Mouse (Mus musculus) embryonic facial prominence, embryonic 13.5 days (tissue): ENCODE results near the gene Dyx1c1. TPM values are rescaled to one million over a fixed set of nuclear protein-coding genes. Genes with fewer than 3 reads are reported as not detected.
A peak's percentile ranks its signal among the peaks of the same experiment; 100 is the strongest.

ENCODE experiments used
- ATAC-seq: fragments of 200-750 bp; cut with Nextera tagmentation; 2 replicates; pipeline ENCODE4 v1.8.0; 2017; ENCODE audit warnings: low read depth; ENCODE audit not compliant: insufficient number of reproducible peaks, insufficient read depth, low FRiP score, low TSS enrichment
- H3K27ac ChIP-seq: fragments of 300-500 bp; sonication (generic); 2 replicates; pipeline ENCODE4 v1.5.1; 2015; ENCODE audit warnings: moderate library complexity, mild to moderate bottlenecking, inconsistent platforms
- H3K27me3 ChIP-seq: fragments of 300-500 bp; sonication (generic); 2 replicates; pipeline ENCODE4 v1.6.1; 2015; ENCODE audit warnings: mild to moderate bottlenecking, inconsistent platforms
- H3K36me3 ChIP-seq: fragments of 300-500 bp; sonication (generic); 2 replicates; pipeline ENCODE4 v1.6.1; 2015; ENCODE audit warnings: mild to moderate bottlenecking, inconsistent platforms
- H3K4me1 ChIP-seq: fragments of 300-500 bp; sonication (generic); 2 replicates; pipeline ENCODE4 v1.6.1; 2015; ENCODE audit warnings: inconsistent platforms
- H3K4me2 ChIP-seq: fragments of 300-500 bp; sonication (generic); 2 replicates; pipeline ENCODE4 v1.6.1; 2015; ENCODE audit warnings: moderate library complexity, mild to moderate bottlenecking, inconsistent platforms
- H3K4me3 ChIP-seq: fragments of 300-500 bp; sonication (generic); 2 replicates; pipeline ENCODE4 v1.5.1; 2015; ENCODE audit warnings: mild to moderate bottlenecking, inconsistent platforms
- H3K9ac ChIP-seq: fragments of 300-500 bp; sonication (generic); 2 replicates; pipeline ENCODE4 v1.6.1; 2015; ENCODE audit warnings: mild to moderate bottlenecking, inconsistent platforms
- H3K9me3 ChIP-seq: fragments of 300-500 bp; sonication (generic); 2 replicates; pipeline ENCODE4 v1.6.1; 2016; ENCODE audit warnings: inconsistent platforms
- WGBS: fragments of 180-500 bp; shearing (Covaris S2); methylation state at CpG from one replicate; pipeline ENCODE4 v1.1.7; 2015; ENCODE audit warnings: mixed read lengths; 5-methylcytosine and 5-hydroxymethylcytosine counted together
- polyA plus RNA-seq: library from polyadenylated mRNA; unstranded; fragments of >200 nt; fragmentation: Nextera tagmentation; extraction: Ambion mirVana; gene quantifications from 2 replicates; pipeline ENCODE4 v1.2.1, GENCODE M21; 2015

Gene Dyx1c1
- polyA plus RNA-seq, result 1.5 and 1.6 TPM in 2 replicates

- ATAC-seq, result peak; percentile 68; the same call in 1 of the 2 replicates
- Histone ChIP-seq H3K4me1 (peaks cover 8% of the 10 kb centered on the region; the same call in 1 of the 2 replicates), H3K27ac (peak within 1 kb of the TSS; percentile 75), H3K4me2 (peak within 1 kb of the TSS; percentile 77), H3K9me3 (no peaks in the 10 kb centered on the region), H3K27me3 (no peaks in the 10 kb centered on the region), H3K9ac (peak within 1 kb of the TSS; percentile 68), H3K36me3 (no peaks in the 10 kb centered on the region), H3K4me3 (peak within 1 kb of the TSS; percentile 64)
- WGBS, result 2% methylated on average over 43 of the region's 43 CpGs
Measured at GRCm38 (mm10) chr9:72958521-72959450, at the start of gene Dyx1c1, which contains the start of gene Gm44503. TSS of gene Dyx1c1 (plus strand) at chr9:72958785. TSS of gene Gm44503 (plus strand) at chr9:72958852.

GRCm38 (mm10) chr9:72911381-72911780, 47.2 kb upstream of the Dyx1c1 start:
- no peak for ATAC-seq
- Histone ChIP-seq H3K4me1 (peaks cover 19% of the 10 kb centered on the region), H3K27ac (no peak overlapping the region), H3K27me3 (no peaks in the 10 kb centered on the region), H3K4me3 (no peak overlapping the region), H3K36me3 (peaks cover 2% of the 10 kb centered on the region; the same call in 1 of the 2 replicates), H3K9ac (no peak overlapping the region), H3K4me2 (no peak overlapping the region), H3K9me3 (no peaks in the 10 kb centered on the region)
- 88% methylated on average over 2 of the region's 2 CpGs for WGBS

GRCm38 (mm10) chr9:72913551-72913950, 45.0 kb upstream of the Dyx1c1 start:
- Histone ChIP-seq H3K27me3 (no peaks in the 10 kb centered on the region), H3K4me2 (no peak overlapping the region), H3K9ac (no peak overlapping the region), H3K4me1 (peaks cover 8% of the 10 kb centered on the region; the same call in 1 of the 2 replicates), H3K27ac (no peak overlapping the region), H3K36me3 (peaks cover 2% of the 10 kb centered on the region; the same call in 1 of the 2 replicates), H3K9me3 (no peaks in the 10 kb centered on the region), H3K4me3 (no peak overlapping the region)
- WGBS, result 82% methylated on average over 6 of the region's 6 CpGs
- ATAC-seq, result no peak

- Histone ChIP-seq H3K27me3 (no peaks in the 10 kb centered on the region), H3K4me2 (no peak overlapping the region), H3K9me3 (no peaks in the 10 kb centered on the region), H3K4me1 (no peaks in the 10 kb centered on the region), H3K9ac (no peak overlapping the region), H3K27ac (no peak overlapping the region), H3K36me3 (peaks cover 2% of the 10 kb centered on the region; the same call in 1 of the 2 replicates), H3K4me3 (no peak overlapping the region)
- no peak for ATAC-seq
- WGBS, result 60% methylated on average over 7 of the region's 7 CpGs
Measured at GRCm38 (mm10) chr9:72915728-72916127, 42.9 kb upstream of the Dyx1c1 start.

GRCm38 (mm10) chr9:72923068-72923467, 35.5 kb upstream of the Dyx1c1 start:
- no peak overlapping the region for H3K27ac ChIP-seq
- H3K4me3 ChIP-seq, result no peak overlapping the region
- H3K4me1 ChIP-seq, result peaks cover 24% of the 10 kb centered on the region
- ATAC-seq, result no peak
- H3K9ac ChIP-seq, result no peak overlapping the region
- H3K4me2 ChIP-seq, result no peak overlapping the region
- no peaks in the 10 kb centered on the region for H3K36me3 ChIP-seq
- H3K9me3 ChIP-seq, result no peaks in the 10 kb centered on the region
- 83% methylated on average over 3 of the region's 3 CpGs for WGBS
- no peaks in the 10 kb centered on the region for H3K27me3 ChIP-seq

GRCm38 (mm10) chr9:72925021-72925934, 33.3 kb upstream of the Dyx1c1 start, which contains the start of gene Pygo1:
TSS of gene Pygo1 (plus strand) at chr9:72925645.
- no peaks in the 10 kb centered on the region for H3K9me3 ChIP-seq
- peak within 1 kb of the TSS; percentile 83 for H3K4me2 ChIP-seq
- peak; percentile 74 for ATAC-seq
- under 1% methylated on average over 88 of the region's 108 CpGs for WGBS
- H3K4me3 ChIP-seq, result peak within 1 kb of the TSS; percentile 77
- peaks cover 24% of the 10 kb centered on the region for H3K4me1 ChIP-seq
- peaks cover 6% of the 10 kb centered on the region; the same call in 1 of the 2 replicates for H3K36me3 ChIP-seq
- H3K9ac ChIP-seq, result peak within 1 kb of the TSS; percentile 98
- H3K27ac ChIP-seq, result peak within 1 kb of the TSS; percentile 97
- no peaks in the 10 kb centered on the region for H3K27me3 ChIP-seq

GRCm38 (mm10) chr9:72925935-72926258, 32.7 kb upstream of the Dyx1c1 start:
- Histone ChIP-seq H3K4me2 (peak overlapping the region; percentile 83), H3K9ac (peak overlapping the region; percentile 98), H3K4me3 (peak overlapping the region; percentile 77), H3K36me3 (peaks cover 8% of the 10 kb centered on the region; the same call in 1 of the 2 replicates), H3K9me3 (no peaks in the 10 kb centered on the region), H3K27ac (peak overlapping the region; percentile 97), H3K27me3 (no peaks in the 10 kb centered on the region), H3K4me1 (peaks cover 24% of the 10 kb centered on the region)
- WGBS, result 0% methylated on average over 20 of the region's 20 CpGs
- ATAC-seq, result peak; percentile 16; the same call in 1 of the 2 replicates

GRCm38 (mm10) chr9:72931166-72931790, 27.3 kb upstream of the Dyx1c1 start:
- Histone ChIP-seq H3K27me3 (no peaks in the 10 kb centered on the region), H3K9me3 (0 out of 2 replicates have a peak, but pooled peaks cover 2% of the 10 kb centered on the region), H3K4me2 (no peak overlapping the region), H3K9ac (no peak overlapping the region), H3K4me3 (no peak overlapping the region), H3K4me1 (peaks cover 20% of the 10 kb centered on the region), H3K36me3 (peaks cover 42% of the 10 kb centered on the region), H3K27ac (no peak overlapping the region)
- 75% methylated on average over 13 of the region's 13 CpGs for WGBS
- ATAC-seq, result no peak

- WGBS, result 85% methylated on average over 4 of the region's 4 CpGs
- no peak overlapping the region for H3K4me3 ChIP-seq
- no peak for ATAC-seq
Measured at GRCm38 (mm10) chr9:72935309-72935708, 23.3 kb upstream of the Dyx1c1 start.

GRCm38 (mm10) chr9:72936301-72936700, 22.3 kb upstream of the Dyx1c1 start:
- H3K4me1 ChIP-seq, result peaks cover 6% of the 10 kb centered on the region
- H3K27ac ChIP-seq, result no peak overlapping the region
- WGBS, result 58% methylated on average over 2 of the region's 2 CpGs
- H3K4me2 ChIP-seq, result no peak overlapping the region
- H3K27me3 ChIP-seq, result no peaks in the 10 kb centered on the region
- 0 out of 2 replicates have a peak, but pooled peaks cover 2% of the 10 kb centered on the region for H3K9me3 ChIP-seq
- H3K4me3 ChIP-seq, result no peak overlapping the region
- H3K36me3 ChIP-seq, result peaks cover 35% of the 10 kb centered on the region
- ATAC-seq, result no peak
- H3K9ac ChIP-seq, result no peak overlapping the region

More at GRCm38 (mm10) chr9:72935309-72935708, 23.3 kb upstream of the Dyx1c1 start:
- Histone ChIP-seq H3K9me3 (0 out of 2 replicates have a peak, but pooled peaks cover 2% of the 10 kb centered on the region), H3K27ac (no peak overlapping the region), H3K9ac (no peak overlapping the region), H3K4me2 (no peak overlapping the region), H3K36me3 (peaks cover 36% of the 10 kb centered on the region), H3K27me3 (no peaks in the 10 kb centered on the region), H3K4me1 (peaks cover 6% of the 10 kb centered on the region)
